Mouse (Mus musculus): ENCODE measurements around the gene Cnn2. TPM values are rescaled to one million over a fixed set of nuclear protein-coding genes. Genes with fewer than 3 reads are reported as not detected.

Cnn2 gene
- polyA plus RNA-seq, 1 experiment from 2014 or later, result 320 TPM

- H3K4me3 ChIP-seq (ENCODE audit: low read depth, low read length), result no peak overlapping the region
- no peak overlapping the region for H3K27ac ChIP-seq (ENCODE audit: low read depth)
- H3K4me2 ChIP-seq (ENCODE audit: low read length), result no peak overlapping the region
- peaks cover 6% of the 10 kb centered on the region for H3K4me1 ChIP-seq (replicated peaks; ENCODE audit: control insufficient read depth, insufficient read depth, low read length)
- no peaks in the 10 kb centered on the region for H3K9me3 ChIP-seq (ENCODE audit: control insufficient read depth, low read length)
- peaks cover 59% of the 10 kb centered on the region for H3K36me3 ChIP-seq (ENCODE audit: control insufficient read depth, insufficient read depth, low read length)
- no peak for DNase-seq (ENCODE audit: low spot score)
- 93% methylated on average over 7 of the region's 7 CpGs for WGBS
- H3K27me3 ChIP-seq (replicated peaks; ENCODE audit: control insufficient read depth, insufficient read depth, low read length), result 0 out of 2 replicates have a peak, but pooled peaks cover 3% of the 10 kb centered on the region
- H3K9ac ChIP-seq (ENCODE audit: low read length), result no peak overlapping the region
- ATAC-seq (replicated peaks; ENCODE audit: low FRiP score, low TSS enrichment, low read depth), result no peak
Measured at GRCm38 (mm10) chr10:79964727-79965126, 23.7 kb upstream of the Cnn2 start.

- ATAC-seq (replicated peaks; ENCODE audit: low FRiP score, low TSS enrichment, low read depth), result no peak
- no peak overlapping the region for H3K9ac ChIP-seq (ENCODE audit: low read length)
Measured at GRCm38 (mm10) chr10:79965325-79965724, 23.1 kb upstream of the Cnn2 start.

GRCm38 (mm10) chr10:79966886-79967400 lies 21.4 kb upstream of the Cnn2 start:
- H3K4me3 ChIP-seq (ENCODE audit: low read depth, low read length), result no peak overlapping the region
- peaks cover 59% of the 10 kb centered on the region for H3K36me3 ChIP-seq (ENCODE audit: control insufficient read depth, insufficient read depth, low read length)
- DNase-seq (ENCODE audit: low spot score) (no peak), ATAC-seq (replicated peaks; ENCODE audit: low FRiP score, low TSS enrichment, low read depth) (no peak)
- 88% methylated on average over 5 of the region's 5 CpGs for WGBS
- no peak overlapping the region for H3K27ac ChIP-seq (ENCODE audit: low read depth)
- no peak overlapping the region for H3K4me2 ChIP-seq (ENCODE audit: low read length)
- no peaks in the 10 kb centered on the region for H3K9me3 ChIP-seq (ENCODE audit: control insufficient read depth, low read length)
- H3K27me3 ChIP-seq (replicated peaks; ENCODE audit: control insufficient read depth, insufficient read depth, low read length), result peaks cover 19% of the 10 kb centered on the region
- no peak overlapping the region for H3K9ac ChIP-seq (ENCODE audit: low read length)
- H3K4me1 ChIP-seq (replicated peaks; ENCODE audit: control insufficient read depth, insufficient read depth, low read length), result no peaks in the 10 kb centered on the region; the same call in none of the 2 replicates

More at GRCm38 (mm10) chr10:79965325-79965724, 23.1 kb upstream of the Cnn2 start:
- no peak for DNase-seq (ENCODE audit: low spot score)
- no peak overlapping the region for H3K4me3 ChIP-seq (ENCODE audit: low read depth, low read length)
- H3K27ac ChIP-seq (ENCODE audit: low read depth), result no peak overlapping the region
- peaks cover 8% of the 10 kb centered on the region; the same call in 1 of the 2 replicates for H3K27me3 ChIP-seq (replicated peaks; ENCODE audit: control insufficient read depth, insufficient read depth, low read length)
- peaks cover 6% of the 10 kb centered on the region for H3K4me1 ChIP-seq (replicated peaks; ENCODE audit: control insufficient read depth, insufficient read depth, low read length)
- 91% methylated on average over 5 of the region's 5 CpGs for WGBS
- peaks cover 59% of the 10 kb centered on the region for H3K36me3 ChIP-seq (ENCODE audit: control insufficient read depth, insufficient read depth, low read length)
- no peaks in the 10 kb centered on the region for H3K9me3 ChIP-seq (ENCODE audit: control insufficient read depth, low read length)
- no peak overlapping the region for H3K4me2 ChIP-seq (ENCODE audit: low read length)

- H3K36me3 ChIP-seq (ENCODE audit: control insufficient read depth, insufficient read depth, low read length), result peaks cover 49% of the 10 kb centered on the region
- no peak overlapping the region for H3K9ac ChIP-seq (ENCODE audit: low read length)
- no peak for ATAC-seq (replicated peaks; ENCODE audit: low FRiP score, low TSS enrichment, low read depth)
- no peak overlapping the region for H3K4me2 ChIP-seq (ENCODE audit: low read length)
- H3K27me3 ChIP-seq (replicated peaks; ENCODE audit: control insufficient read depth, insufficient read depth, low read length), result peaks cover 22% of the 10 kb centered on the region
- H3K4me1 ChIP-seq (replicated peaks; ENCODE audit: control insufficient read depth, insufficient read depth, low read length), result no peaks in the 10 kb centered on the region; the same call in none of the 2 replicates
- no peak overlapping the region for H3K27ac ChIP-seq (ENCODE audit: low read depth)
- no peak for DNase-seq (ENCODE audit: low spot score)
- H3K4me3 ChIP-seq (ENCODE audit: low read depth, low read length), result no peak overlapping the region
- WGBS, result 71% methylated on average over 1 of the region's 1 CpGs
- no peaks in the 10 kb centered on the region for H3K9me3 ChIP-seq (ENCODE audit: control insufficient read depth, low read length)
Measured at GRCm38 (mm10) chr10:79968181-79968580, 20.2 kb upstream of the Cnn2 start.

- no peak overlapping the region for H3K4me2 ChIP-seq (ENCODE audit: low read length)
- H3K4me3 ChIP-seq (ENCODE audit: low read depth, low read length), result no peak overlapping the region
- ATAC-seq (replicated peaks; ENCODE audit: low FRiP score, low TSS enrichment, low read depth) (no peak), DNase-seq (ENCODE audit: low spot score) (no peak)
- no peaks in the 10 kb centered on the region for H3K9me3 ChIP-seq (ENCODE audit: control insufficient read depth, low read length)
- no peak overlapping the region for H3K27ac ChIP-seq (ENCODE audit: low read depth)
- no peaks in the 10 kb centered on the region; the same call in none of the 2 replicates for H3K4me1 ChIP-seq (replicated peaks; ENCODE audit: control insufficient read depth, insufficient read depth, low read length)
- 21% methylated on average over 3 of the region's 3 CpGs for WGBS
- H3K9ac ChIP-seq (ENCODE audit: low read length), result no peak overlapping the region
- H3K27me3 ChIP-seq (replicated peaks; ENCODE audit: control insufficient read depth, insufficient read depth, low read length), result peaks cover 22% of the 10 kb centered on the region
- H3K36me3 ChIP-seq (ENCODE audit: control insufficient read depth, insufficient read depth, low read length), result peaks cover 39% of the 10 kb centered on the region
Measured at GRCm38 (mm10) chr10:79969124-79969568, 19.2 kb upstream of the Cnn2 start.

- WGBS, result 8% methylated on average over 43 of the region's 47 CpGs
- Histone ChIP-seq H3K4me2 (ENCODE audit: low read length) (peak within 1 kb of the TSS; percentile 56), H3K9ac (ENCODE audit: low read length) (peak within 1 kb of the TSS; percentile 34; the same call in 1 of the 2 replicates), H3K9me3 (ENCODE audit: control insufficient read depth, low read length) (no peaks in the 10 kb centered on the region), H3K27me3 (replicated peaks; ENCODE audit: control insufficient read depth, insufficient read depth, low read length) (peaks cover 22% of the 10 kb centered on the region), H3K27ac (ENCODE audit: low read depth) (no peak within 1 kb of the TSS), H3K4me1 (replicated peaks; ENCODE audit: control insufficient read depth, insufficient read depth, low read length) (no peaks in the 10 kb centered on the region; the same call in none of the 2 replicates), H3K4me3 (ENCODE audit: low read depth, low read length) (peak within 1 kb of the TSS; percentile 45), H3K36me3 (ENCODE audit: control insufficient read depth, insufficient read depth, low read length) (peaks cover 33% of the 10 kb centered on the region)
- no peak; the same call in 1 of the 2 replicates for ATAC-seq (replicated peaks; ENCODE audit: low FRiP score, low TSS enrichment, low read depth)
- peak; percentile 67 for DNase-seq (ENCODE audit: low spot score)
Measured at GRCm38 (mm10) chr10:79970415-79971182, 17.8 kb upstream of the Cnn2 start, which contains the start of gene Grin3b. Grin3b (plus strand) TSS chr10:79970715.

GRCm38 (mm10) chr10:79971183-79971497 lies 17.2 kb upstream of the Cnn2 start:
- Histone ChIP-seq H3K36me3 (ENCODE audit: control insufficient read depth, insufficient read depth, low read length) (peaks cover 33% of the 10 kb centered on the region), H3K27ac (ENCODE audit: low read depth) (no peak overlapping the region), H3K4me1 (replicated peaks; ENCODE audit: control insufficient read depth, insufficient read depth, low read length) (no peaks in the 10 kb centered on the region; the same call in none of the 2 replicates), H3K9me3 (ENCODE audit: control insufficient read depth, low read length) (no peaks in the 10 kb centered on the region), H3K4me2 (ENCODE audit: low read length) (peak overlapping the region; percentile 56), H3K27me3 (replicated peaks; ENCODE audit: control insufficient read depth, insufficient read depth, low read length) (peaks cover 22% of the 10 kb centered on the region), H3K9ac (ENCODE audit: low read length) (peak overlapping the region; percentile 34; the same call in 1 of the 2 replicates), H3K4me3 (ENCODE audit: low read depth, low read length) (peak overlapping the region; percentile 45)
- ATAC-seq (replicated peaks; ENCODE audit: low FRiP score, low TSS enrichment, low read depth), result peak; percentile 13; the same call in 1 of the 2 replicates
- WGBS, result 4% methylated on average over 21 of the region's 21 CpGs
- DNase-seq (ENCODE audit: low spot score), result peak; percentile 70

GRCm38 (mm10) chr10:79972831-79973230 lies 15.6 kb upstream of the Cnn2 start:
- 62% methylated on average over 14 of the region's 14 CpGs for WGBS

More at GRCm38 (mm10) chr10:79972831-79973230, 15.6 kb upstream of the Cnn2 start:
- Histone ChIP-seq H3K9ac (ENCODE audit: low read length) (no peak overlapping the region), H3K4me3 (ENCODE audit: low read depth, low read length) (no peak overlapping the region), H3K27me3 (replicated peaks; ENCODE audit: control insufficient read depth, insufficient read depth, low read length) (peaks cover 22% of the 10 kb centered on the region), H3K36me3 (ENCODE audit: control insufficient read depth, insufficient read depth, low read length) (peaks cover 33% of the 10 kb centered on the region), H3K9me3 (ENCODE audit: control insufficient read depth, low read length) (no peaks in the 10 kb centered on the region), H3K27ac (ENCODE audit: low read depth) (no peak overlapping the region), H3K4me1 (replicated peaks; ENCODE audit: control insufficient read depth, insufficient read depth, low read length) (no peaks in the 10 kb centered on the region; the same call in none of the 2 replicates), H3K4me2 (ENCODE audit: low read length) (no peak overlapping the region)
- ATAC-seq (replicated peaks; ENCODE audit: low FRiP score, low TSS enrichment, low read depth) (no peak), DNase-seq (ENCODE audit: low spot score) (no peak)
